Mouse (Mus musculus) kidney, adult 18-20 months (tissue): Measurements from ENCODE around the gene Tmprss5.
A peak's percentile ranks its signal among the peaks of the same experiment; 100 is the strongest.

Source experiments
- DNase-seq: peaks from one replicate; pipeline ENCODE4 v3.0.0; 2021

The Tmprss5 gene

DNA sequence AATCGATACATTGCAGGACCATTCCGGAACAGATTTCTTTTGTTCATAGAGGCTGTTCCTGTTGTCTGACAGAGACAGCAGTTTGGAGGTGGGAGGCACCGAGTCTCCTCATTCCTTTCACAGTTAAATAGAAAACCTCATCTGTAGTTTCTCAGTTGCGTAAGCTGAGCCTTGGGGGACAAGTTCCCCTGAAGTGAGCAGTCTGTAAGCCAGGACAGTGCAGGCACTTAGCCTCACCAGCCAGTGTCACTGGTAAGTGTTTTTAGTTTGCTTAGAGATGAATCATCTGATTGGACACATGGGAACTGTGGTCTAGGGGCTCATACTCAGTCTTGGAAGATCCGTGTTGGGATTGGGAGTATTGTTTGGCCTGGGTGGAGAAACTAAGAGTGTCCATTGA, at the start of gene Tmprss5:
TSS of gene Tmprss5 (plus strand) at position 154 of the 400 bp plus-strand sequence.
- DNase-seq, result no peak

DNA sequence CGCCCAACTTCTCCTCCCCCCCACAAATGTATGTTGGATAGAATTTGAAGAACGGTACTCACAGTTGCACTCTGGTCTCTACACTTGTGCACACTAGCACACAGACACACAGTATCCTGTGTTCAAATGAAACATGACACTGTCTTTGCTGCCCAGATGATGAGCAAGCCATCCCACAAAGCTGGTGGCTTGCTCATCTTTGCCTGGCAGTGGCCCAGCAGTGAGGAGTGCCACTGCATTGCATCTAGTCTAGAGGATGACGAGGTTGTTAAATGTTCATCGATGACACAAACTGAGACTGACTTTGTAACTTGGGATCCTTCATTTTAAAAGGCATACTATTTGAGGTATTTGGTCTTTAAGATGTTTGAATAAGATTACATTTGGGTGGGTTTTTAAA, 46.3 kb upstream of the Tmprss5 start:
- no peak for DNase-seq

DNA sequence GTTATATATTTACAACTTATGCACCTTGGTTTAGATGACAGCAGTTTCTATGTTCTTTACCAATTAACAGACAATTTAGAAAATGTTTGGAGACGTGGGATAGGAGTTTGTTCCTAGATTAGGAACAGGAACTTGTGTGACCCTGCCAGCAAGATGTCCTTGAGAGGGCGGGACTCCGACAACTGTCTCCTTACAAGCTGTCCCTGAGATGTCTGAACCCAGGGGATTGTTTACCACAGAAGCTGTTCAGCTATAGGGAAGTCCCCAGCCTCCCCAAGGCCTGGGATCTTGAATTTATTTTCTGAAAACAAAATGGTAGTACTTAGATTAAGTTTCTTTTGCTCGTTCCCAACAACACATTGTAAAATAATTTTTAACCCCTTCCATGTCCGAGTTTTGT, 30.2 kb upstream of the Tmprss5 start:
- DNase-seq, result no peak

DNA sequence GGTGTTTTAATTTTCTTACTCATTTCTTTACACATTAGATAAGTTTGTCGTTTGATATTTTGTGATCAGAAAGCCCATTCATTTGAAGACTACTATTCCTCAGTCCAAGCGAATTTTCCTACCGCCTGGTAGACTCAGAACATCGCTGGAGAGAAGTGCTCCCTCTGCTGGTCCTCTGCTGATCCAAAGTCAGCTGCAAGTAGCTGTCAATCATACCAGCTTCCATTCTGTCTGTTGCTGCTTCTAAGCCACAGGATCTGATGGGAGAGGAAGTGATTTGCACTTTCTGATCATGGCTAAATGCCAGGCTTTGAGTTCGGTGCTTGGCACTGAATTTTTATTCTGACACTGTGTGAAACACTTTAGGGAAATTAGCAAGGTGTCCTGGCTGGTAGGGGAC, 29.7 kb upstream of the Tmprss5 start:
- DNase-seq, result peak; percentile 62

DNA sequence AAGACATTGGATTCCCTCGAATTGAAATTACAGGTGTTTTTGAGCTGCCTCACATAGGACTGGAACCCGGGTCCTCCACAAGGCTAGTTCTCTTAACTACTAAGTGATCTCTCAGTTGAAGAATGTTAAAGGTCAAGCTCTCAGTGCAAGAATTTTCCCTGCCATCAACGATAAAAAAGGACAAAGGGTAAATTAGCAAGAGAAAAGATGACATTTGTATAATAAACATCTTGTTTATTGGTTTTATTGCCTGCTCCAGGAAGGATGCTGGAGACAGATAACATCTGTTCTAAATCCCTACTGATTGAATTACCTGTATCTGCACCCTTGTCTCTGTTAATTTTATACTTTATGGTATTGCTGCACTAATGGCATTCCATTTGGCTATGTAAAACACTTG, 27.0 kb upstream of the Tmprss5 start:
- DNase-seq, result no peak

DNA sequence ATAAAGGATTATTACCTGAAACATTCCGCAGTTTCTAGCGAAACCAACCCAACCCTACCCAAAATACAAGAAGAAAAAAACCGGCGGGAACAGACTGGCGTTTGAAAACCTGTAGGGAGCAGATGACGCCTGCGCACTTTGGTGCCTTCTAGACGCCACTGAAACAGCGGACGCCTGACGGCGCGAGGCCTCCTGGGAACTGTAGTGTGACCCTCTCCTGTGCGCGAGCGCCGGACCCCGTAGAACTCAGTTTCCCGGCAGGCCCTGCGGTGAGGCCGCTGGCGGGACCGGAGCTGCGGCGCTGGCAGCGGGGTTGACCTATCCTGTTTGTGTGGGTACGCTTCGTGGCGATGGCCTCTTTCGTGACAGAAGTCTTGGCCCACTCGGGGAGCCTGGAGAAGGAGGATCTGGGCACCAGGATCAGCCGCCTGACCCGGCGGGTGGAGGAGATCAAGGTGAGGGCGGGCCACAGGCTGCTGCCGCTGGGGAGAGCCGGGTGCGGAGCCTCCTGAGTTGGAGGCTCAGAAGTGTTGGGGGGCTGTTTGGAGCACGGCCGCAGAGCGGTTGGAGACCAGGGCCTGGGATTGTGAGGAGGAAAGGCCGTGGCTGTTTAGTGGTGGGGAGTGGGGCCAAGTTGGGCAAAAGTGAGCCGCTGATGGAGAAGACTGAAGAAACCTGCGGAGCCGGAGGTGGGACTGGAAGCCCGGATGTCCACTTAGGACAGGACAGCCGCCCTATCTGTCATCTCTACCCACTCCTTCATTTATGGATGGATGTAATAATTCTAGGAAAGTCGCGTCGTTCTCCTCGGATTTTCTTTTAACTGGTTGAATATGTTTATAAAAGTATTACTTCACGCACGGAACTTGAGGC, 25.5 kb upstream of the Tmprss5 start, which contains the start of gene Zw10:
TSS of gene Zw10 (plus strand) at position 281 of the 873 bp plus-strand sequence.
- peak; percentile 93 for DNase-seq

GRCm38 (mm10) chr9:49076847-49077246, 4.2 kb upstream of the Tmprss5 start:
- DNase-seq, result no peak

DNA sequence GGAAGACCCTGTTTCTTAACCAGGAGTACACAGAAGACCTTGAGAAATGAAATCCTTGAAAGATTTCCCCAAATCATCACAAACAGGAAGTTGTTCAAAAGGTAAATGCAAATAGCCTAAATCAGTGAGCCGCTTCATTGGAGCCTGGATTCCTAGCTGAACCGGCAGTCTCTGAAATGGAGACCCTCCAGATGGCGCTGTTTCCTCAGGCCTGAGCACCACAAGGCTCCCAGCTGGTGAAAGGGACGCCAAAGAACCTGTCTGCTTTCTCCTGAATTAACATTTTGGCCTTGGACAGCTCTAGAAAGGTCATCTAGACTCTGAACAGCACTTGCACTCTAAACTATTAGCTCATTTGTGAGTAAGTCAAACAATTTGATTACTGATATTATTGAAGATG, 501 bp downstream of the Tmprss5 start:
- peak; percentile 73 for DNase-seq

DNA sequence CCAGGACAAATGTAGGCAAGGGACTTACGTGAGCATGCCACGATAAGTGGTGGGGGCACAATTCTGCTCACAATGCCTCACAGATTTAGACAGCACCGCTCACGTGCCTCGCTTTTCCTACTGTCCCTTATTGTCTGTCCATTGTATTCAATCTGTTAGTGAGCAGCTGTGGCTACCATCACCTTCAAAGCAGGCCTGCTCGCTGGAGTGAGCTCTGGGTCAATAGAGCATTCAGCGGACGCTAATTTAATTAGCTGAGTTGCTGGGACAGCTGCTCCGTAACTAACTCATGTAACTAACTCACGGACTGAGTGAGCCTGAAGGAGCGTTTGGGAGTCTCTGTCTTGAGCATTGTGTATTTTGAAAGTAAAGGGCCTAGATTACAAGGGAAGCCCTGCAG, 6.3 kb downstream of the Tmprss5 start:
- DNase-seq, result no peak

DNA sequence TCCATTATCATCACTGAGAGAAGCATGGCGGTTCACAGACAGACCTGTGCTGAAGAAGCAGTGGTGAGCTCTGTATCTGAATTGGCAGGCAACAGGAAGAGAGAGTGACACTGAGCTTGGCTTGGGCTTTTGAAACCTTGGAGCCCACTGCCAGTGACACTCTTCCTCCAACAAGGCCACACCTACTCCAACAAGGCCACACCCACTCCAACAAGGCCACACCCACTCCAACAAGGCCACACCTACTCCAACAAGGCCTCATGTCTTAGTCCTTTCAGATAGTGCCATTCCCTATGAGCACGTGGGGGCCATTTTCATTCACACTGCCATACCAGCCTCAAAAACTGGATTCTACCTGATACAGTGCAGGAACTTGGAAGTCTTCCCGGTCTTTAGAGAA, 17.8 kb downstream of the Tmprss5 start:
- no peak for DNase-seq

DNA sequence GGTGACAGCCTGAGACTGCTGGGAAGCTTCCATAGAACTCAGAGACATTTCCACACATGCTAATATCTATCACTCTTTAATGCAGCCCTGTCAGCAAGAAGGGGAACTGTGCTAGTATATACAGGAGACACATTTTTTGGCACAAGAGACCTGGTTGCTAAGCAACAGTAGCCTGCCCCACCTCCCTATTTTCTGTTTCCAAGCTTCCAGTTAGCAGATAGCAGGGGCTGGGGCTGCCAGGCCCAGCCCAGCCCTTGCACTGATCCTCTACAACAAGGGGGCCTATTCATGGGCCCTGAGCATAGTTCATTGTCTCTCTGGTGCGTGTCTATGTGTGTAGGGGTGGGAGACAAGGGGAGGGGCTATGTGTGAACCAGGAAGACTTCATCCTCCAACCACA, 21.3 kb downstream of the Tmprss5 start:
- no peak for DNase-seq

GRCm38 (mm10) chr9:49109101-49109500, 28.0 kb downstream of the Tmprss5 start:
- no peak for DNase-seq

GRCm38 (mm10) chr9:49110476-49111220, 29.6 kb downstream of the Tmprss5 start:
- no peak for DNase-seq

DNA sequence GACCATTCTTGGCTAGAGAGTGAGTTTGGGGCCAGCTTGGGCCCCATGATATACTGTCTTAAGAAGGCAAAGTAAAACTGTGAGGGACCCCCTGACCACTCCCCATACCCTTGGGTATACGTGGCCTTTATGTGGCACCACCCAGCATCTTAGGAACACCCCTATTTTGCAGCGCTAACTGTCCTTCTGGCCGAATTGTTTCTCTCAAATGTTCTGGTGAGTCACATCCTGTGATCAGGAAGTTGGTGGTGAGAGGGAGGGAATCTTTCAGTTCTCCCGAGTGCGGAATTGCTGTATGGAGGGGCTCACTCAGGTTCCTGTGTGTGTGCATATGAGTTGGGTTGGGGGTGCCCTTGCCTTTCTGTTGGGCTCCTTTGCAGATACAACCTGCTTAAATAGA, 30.2 kb downstream of the Tmprss5 start:
- no peak for DNase-seq

DNA sequence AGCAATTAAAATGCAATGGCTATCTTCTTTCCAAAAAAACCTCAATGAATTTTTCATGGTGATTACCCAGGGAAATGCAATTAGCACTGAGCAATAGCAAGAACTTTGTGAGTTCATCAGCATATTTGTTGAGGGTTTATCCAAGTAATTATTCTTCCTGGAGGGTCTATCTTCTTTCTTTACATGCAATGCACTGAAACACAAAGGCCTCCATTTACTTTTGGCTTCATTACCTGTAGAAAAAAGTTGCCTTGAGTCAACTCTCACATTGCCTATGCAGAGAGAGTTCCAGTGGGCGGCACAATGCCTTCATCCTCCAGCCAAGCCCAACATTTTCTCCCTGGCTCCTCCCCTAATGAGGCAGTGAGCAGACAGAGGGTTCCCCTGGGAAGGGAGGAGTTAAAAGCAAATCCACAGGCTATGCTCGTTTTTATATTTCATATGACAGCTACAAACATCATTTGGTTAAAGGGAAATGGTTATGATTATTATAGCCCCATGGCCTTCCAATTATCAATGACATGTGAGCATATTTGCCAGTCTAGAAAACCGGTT, 37.3 kb downstream of the Tmprss5 start:
- DNase-seq, result no peak

DNA sequence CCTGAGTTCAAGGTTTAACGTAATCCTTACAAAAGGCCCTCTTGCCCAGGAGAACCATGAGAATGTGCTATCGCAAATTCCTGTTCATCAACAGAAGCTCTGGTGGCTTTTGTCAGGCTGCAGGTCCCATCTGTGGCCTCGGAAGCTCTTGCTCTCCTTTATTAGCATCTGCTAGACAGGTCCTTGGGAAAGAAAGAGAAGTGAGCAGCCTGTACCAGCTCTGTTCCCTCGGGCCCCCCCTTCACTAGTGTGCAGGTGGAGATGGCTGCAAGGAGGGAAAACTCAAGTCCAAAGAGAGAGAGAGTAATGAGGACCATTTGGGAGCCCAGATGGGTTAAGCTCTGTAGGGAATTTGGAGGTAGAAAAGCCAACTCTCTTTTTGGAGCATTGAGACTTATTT, 38.7 kb downstream of the Tmprss5 start:
- DNase-seq, result no peak

- no peak for DNase-seq
These were observed 44.6 kb downstream of the Tmprss5 start for GRCm38 (mm10) chr9:49125706-49126105.

DNA sequence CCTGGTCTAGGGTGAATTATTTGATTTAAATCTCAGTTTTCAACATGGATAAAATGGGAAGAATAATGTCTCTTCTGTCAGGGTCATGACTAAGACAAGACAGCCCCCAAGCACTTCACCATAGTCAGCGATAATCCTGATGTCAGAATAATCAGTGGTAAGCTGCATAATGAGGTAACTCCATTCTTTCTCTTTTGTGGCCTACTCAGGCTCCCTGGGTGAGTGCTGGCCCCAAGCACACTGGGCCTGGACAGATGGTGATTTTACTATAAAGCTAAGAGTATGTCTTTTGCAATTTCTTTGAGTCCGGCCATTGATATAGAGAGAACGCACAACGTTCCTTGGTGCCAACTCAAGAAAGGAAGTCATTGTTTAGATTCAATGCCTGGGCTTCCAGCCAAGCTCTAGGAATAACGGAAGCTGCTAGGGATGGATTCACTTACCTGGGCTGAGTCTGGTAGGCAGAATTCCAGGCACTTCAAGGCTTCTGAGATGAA, 49.5 kb downstream of the Tmprss5 start:
- no peak for DNase-seq

DNA sequence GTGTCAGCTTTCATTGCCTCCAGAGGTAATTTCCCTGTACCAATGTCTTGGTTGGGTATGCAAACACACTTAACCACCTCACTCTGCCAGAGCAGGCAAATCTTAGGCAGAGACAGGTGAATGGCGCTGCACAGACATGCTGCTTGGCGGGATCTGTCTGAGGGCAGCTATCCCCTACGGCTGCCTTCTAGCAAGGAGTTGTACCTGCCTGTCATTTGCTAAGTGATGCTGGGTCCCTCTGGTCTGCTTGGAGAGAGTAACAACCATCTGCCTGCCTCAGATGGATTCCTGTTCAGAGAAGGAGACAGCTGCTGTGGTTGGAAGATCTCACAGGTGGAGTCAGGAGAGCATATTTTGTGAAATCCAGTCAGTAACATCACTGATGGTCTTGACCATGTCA, 62.8 kb downstream of the Tmprss5 start:
- no peak for DNase-seq

DNA sequence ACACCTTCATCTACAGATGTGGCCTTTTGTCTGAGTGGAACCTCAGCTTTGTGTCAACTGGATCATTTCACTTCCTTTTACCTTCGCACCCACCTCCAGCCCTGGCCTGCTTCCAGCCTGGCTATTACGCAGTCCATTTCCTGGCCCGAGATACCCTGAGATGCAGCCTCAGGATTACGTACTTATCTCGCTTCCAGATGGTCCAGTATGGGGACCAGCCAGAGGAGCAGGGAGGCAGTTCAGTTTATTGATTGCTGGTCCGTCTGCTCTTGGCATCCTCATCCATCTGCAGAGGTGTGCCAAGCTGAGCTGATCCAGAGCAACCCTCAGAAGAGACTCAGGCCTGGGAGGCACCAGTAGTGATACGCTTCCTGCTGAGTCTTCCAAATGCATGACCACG, 64.7 kb downstream of the Tmprss5 start:
- DNase-seq, result no peak

DNA sequence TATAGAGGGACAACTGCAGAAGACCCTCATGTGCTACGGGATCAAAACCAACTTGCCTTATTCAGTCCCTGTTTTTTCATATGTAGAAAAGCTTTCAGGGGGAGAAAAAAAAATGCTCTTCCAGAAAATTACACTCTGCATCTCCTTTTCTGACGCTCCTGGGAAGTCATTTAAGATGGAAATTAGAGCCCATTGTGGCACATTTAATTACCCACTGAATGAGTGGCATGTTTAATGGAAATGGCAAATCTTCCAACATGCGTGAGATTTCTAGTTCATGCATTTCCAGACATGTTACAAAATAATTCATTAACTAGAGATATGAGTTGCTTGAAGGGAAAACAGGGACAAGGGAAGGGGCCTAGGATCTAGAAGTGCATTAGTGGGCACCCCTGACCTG, 66.0 kb downstream of the Tmprss5 start:
- DNase-seq, result no peak
